Comparison of ENCODE assay signal across 9 mouse cellular contexts in the genomic region with DNA sequence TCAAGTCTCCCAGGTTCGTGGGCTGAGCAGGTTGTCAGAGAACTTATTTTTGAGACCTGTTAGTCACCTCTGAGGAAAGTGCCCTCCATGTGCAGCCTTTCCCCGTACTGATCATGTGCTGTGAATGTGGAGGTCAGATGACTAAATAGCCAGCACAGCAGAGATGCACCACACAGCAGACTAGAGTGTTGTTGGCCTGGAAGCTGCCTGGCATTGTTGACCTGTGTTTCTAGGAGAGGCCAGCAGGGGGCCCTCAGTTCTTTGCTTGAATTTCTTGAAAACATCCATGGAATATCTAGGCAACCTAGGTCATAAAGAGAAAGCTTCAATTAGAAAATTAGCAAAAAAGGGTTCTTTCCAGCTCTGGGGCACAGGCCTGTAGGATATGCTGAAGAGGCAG. TPM values are rescaled to one million over a fixed set of nuclear protein-coding genes. Genes with fewer than 3 reads are reported as not detected.
DNase-seq lines count a peak whose midpoint lies in the region; ATAC-seq lines count a peak whose summit lies in the region.
"Had no signal": no experiment of that assay in that cellular context is flagged by ENCODE, and none has a peak within 500 bp of the region (broad histone marks: within the 10 kb centered on the region; RNA-seq: fewer than 3 reads in every experiment).

No protein-coding gene starts in this region.

- H3K9ac ChIP-seq in forebrain, embryonic 12.5 days, result no peak overlapping the region

- no peaks in the 10 kb centered on the region for H3K9me3 ChIP-seq in forebrain, embryonic 10.5 days
- H3K9me3 ChIP-seq in forebrain, embryonic 12.5 days, result no peaks in the 10 kb centered on the region

- no peak for ATAC-seq in forebrain, embryonic 12.5 days (ENCODE audit: low FRiP score)
- no peak; the same call in 1 of the 2 replicates for ATAC-seq in erythroblast, adult 5-6 weeks (replicated peaks; ENCODE audit: low FRiP score, poor library complexity, severe bottlenecking)

- H3K27ac ChIP-seq in forebrain, embryonic 10.5 days, result no peak overlapping the region
- H3K27ac ChIP-seq in forebrain, embryonic 12.5 days, result no peak overlapping the region

- H3K36me3 ChIP-seq in forebrain, embryonic 10.5 days (replicated peaks), result no peaks in the 10 kb centered on the region
- H3K36me3 ChIP-seq in forebrain, embryonic 12.5 days (replicated peaks), result no peaks in the 10 kb centered on the region

- no peak overlapping the region for H3K4me3 ChIP-seq in forebrain, embryonic 10.5 days
- no peak overlapping the region for H3K4me3 ChIP-seq in forebrain, embryonic 12.5 days (replicated peaks)

- H3K4me2 ChIP-seq in forebrain, embryonic 12.5 days, result no peak overlapping the region

- H3K4me1 ChIP-seq in forebrain, embryonic 10.5 days, result peaks cover 10% of the 10 kb centered on the region
- peaks cover 7% of the 10 kb centered on the region; the same call in 1 of the 2 replicates for H3K4me1 ChIP-seq in forebrain, embryonic 12.5 days

- peak; percentile 55 for DNase-seq in forebrain, embryonic 10.5 days (ENCODE audit: extremely low spot score, low spot score)
- peak; percentile 57 for DNase-seq in ovary, postnatal 36 days (ENCODE audit: low spot score)
- DNase-seq in ovary, postnatal 14 days (ENCODE audit: low spot score), result no peak
- DNase-seq in cerebellum, adult 9-10 months, result peak; percentile 24
- DNase-seq in heart, postnatal 4 days, result peak; percentile 60
- DNase-seq in lung, postnatal 25 days (ENCODE audit: low spot score), result peak; percentile 67

- H3K27me3 ChIP-seq in forebrain, embryonic 10.5 days (ENCODE audit: poor library complexity, severe bottlenecking), result no peaks in the 10 kb centered on the region
- no peaks in the 10 kb centered on the region for H3K27me3 ChIP-seq in forebrain, embryonic 12.5 days

- 56% methylated on average over 2 of the region's 2 CpGs for WGBS in forebrain, embryonic 10.5 days
- WGBS in forebrain, embryonic 12.5 days, result 50% methylated on average over 2 of the region's 2 CpGs

RNA-seq across cellular contexts. Expression of a gene that starts 23.8 kb away (rescaled TPM):
- polyA plus RNA-seq in forebrain, embryonic 10.5 days (2016; fragmentation: Nextera tagmentation; extraction: Ambion mirVana), result not detected in 2 replicates
- not detected in 2 replicates for polyA plus RNA-seq in forebrain, embryonic 12.5 days (2016; fragmentation: Nextera tagmentation; extraction: Ambion mirVana)
- total RNA-seq in heart, postnatal 4 days (2021), result not detected
- 2.1 TPM in 1 of 2 replicates, not detected in the other for total RNA-seq in erythroblast, adult 5-6 weeks (2015; ENCODE audit: low replicate concordance)
- 0.94 TPM in 1 of 2 replicates, not detected in the other for total RNA-seq in erythroblast, adult 5-6 weeks (2017; ENCODE audit: low replicate concordance)
- polyA plus RNA-seq: neural tube, embryonic 14.5 days had no signal

RNA-seq across cellular contexts. Expression of a gene that starts 23.8 kb away (rescaled TPM):
- not detected in 2 replicates for polyA plus RNA-seq in forebrain, embryonic 10.5 days (2016; fragmentation: Nextera tagmentation; extraction: Ambion mirVana)
- polyA plus RNA-seq in forebrain, embryonic 12.5 days (2016; fragmentation: Nextera tagmentation; extraction: Ambion mirVana), result not detected in 2 replicates
- total RNA-seq in heart, postnatal 4 days (2021), result not detected
- 1.7 and 3.8 TPM in 2 replicates for total RNA-seq in erythroblast, adult 5-6 weeks (2015; ENCODE audit: low replicate concordance)
- not detected in 2 replicates for total RNA-seq in erythroblast, adult 5-6 weeks (2017; ENCODE audit: low replicate concordance)
- polyA plus RNA-seq: neural tube, embryonic 14.5 days had no signal

RNA-seq across cellular contexts. Expression of a gene that starts 37.5 kb away (rescaled TPM):
- polyA plus RNA-seq in forebrain, embryonic 10.5 days (2016; fragmentation: Nextera tagmentation; extraction: Ambion mirVana), result not detected in 2 replicates
- 0.10 TPM in 1 of 2 replicates, not detected in the other for polyA plus RNA-seq in forebrain, embryonic 12.5 days (2016; fragmentation: Nextera tagmentation; extraction: Ambion mirVana)
- not detected for total RNA-seq in heart, postnatal 4 days (2021)
- total RNA-seq in erythroblast, adult 5-6 weeks (2015; ENCODE audit: low replicate concordance), result 2.7 and 5.4 TPM in 2 replicates
- 3.8 and 4.0 TPM in 2 replicates for total RNA-seq in erythroblast, adult 5-6 weeks (2017; ENCODE audit: low replicate concordance)
- polyA plus RNA-seq: neural tube, embryonic 14.5 days had no signal

RNA-seq across cellular contexts. Expression of a gene that starts 41.0 kb away (rescaled TPM):
- polyA plus RNA-seq in forebrain, embryonic 10.5 days (2016; fragmentation: Nextera tagmentation; extraction: Ambion mirVana), result 0.52 and 0.64 TPM in 2 replicates
- 0.17 and 0.43 TPM in 2 replicates for polyA plus RNA-seq in forebrain, embryonic 12.5 days (2016; fragmentation: Nextera tagmentation; extraction: Ambion mirVana)
- total RNA-seq in heart, postnatal 4 days (2021), result under 1 TPM in 1 of 2 experiments, not detected in 1; 0.21 TPM
- total RNA-seq in erythroblast, adult 5-6 weeks (2015; ENCODE audit: low replicate concordance), result 11.3 and 24.5 TPM in 2 replicates
- total RNA-seq in erythroblast, adult 5-6 weeks (2017; ENCODE audit: low replicate concordance), result 14.5 and 19.4 TPM in 2 replicates
